19 mouse cellular contexts compared by ENCODE assay signal in genomic region chr8:26504319-26505035, GRCm38 (mm10).
A peak's percentile ranks its signal among the peaks of the same experiment; 100 is the strongest.
DNase-seq lines count a peak whose midpoint lies in the region; ATAC-seq and TF ChIP-seq lines count a peak whose summit lies in the region.
"Had no signal": no experiment of that assay in that cellular context is flagged by ENCODE, and none has a peak within 500 bp of the region (broad histone marks: within the 10 kb centered on the region; RNA-seq: fewer than 3 reads in every experiment).

No protein-coding gene starts in this region.

- no peak overlapping the region for H3K4me3 ChIP-seq in intestine, embryonic 15.5 days (replicated peaks)
- H3K4me3 ChIP-seq in intestine, embryonic 16.5 days (ENCODE audit: low read length) = no peak overlapping the region
- H3K4me3 ChIP-seq in limb, embryonic 14.5 days (replicated peaks; ENCODE audit: low read length) = no peak overlapping the region
- no peak overlapping the region for H3K4me3 ChIP-seq in stomach, embryonic 16.5 days (replicated peaks; ENCODE audit: low read length)
- H3K4me3 ChIP-seq: forebrain, embryonic 13.5 days; limb, embryonic 15.5 days; midbrain, embryonic 12.5 days had no signal

- no peak for ATAC-seq in intestine, embryonic 15.5 days
- no peak for ATAC-seq in intestine, embryonic 16.5 days
- no peak for ATAC-seq in limb, embryonic 14.5 days (ENCODE audit: low FRiP score, low read depth)
- peak; percentile 46; the same call in 1 of the 2 replicates for ATAC-seq in stomach, embryonic 16.5 days (ENCODE audit: insufficient read depth, low FRiP score)
- ATAC-seq in CD4-positive, CD25-positive, alpha-beta regulatory T cell, adult 4 months = no peak
- ATAC-seq: activated CD4-positive, CD25-positive, alpha-beta regulatory T cell, adult 4 months; forebrain, embryonic 13.5 days; liver, postnatal 0 days had no signal

- H3K4me1 ChIP-seq in intestine, embryonic 15.5 days (replicated peaks) = 0 out of 2 replicates have a peak, but pooled peaks cover 10% of the 10 kb centered on the region
- no peaks in the 10 kb centered on the region; the same call in 1 of the 2 replicates for H3K4me1 ChIP-seq in intestine, embryonic 16.5 days (ENCODE audit: control insufficient read depth, insufficient read depth, low read length)
- H3K4me1 ChIP-seq in limb, embryonic 14.5 days (ENCODE audit: control insufficient read depth, insufficient read depth, low read length) = peaks cover 15% of the 10 kb centered on the region
- H3K4me1 ChIP-seq in stomach, embryonic 16.5 days (ENCODE audit: control insufficient read depth, insufficient read depth, low read length) = peaks cover 8% of the 10 kb centered on the region; the same call in 1 of the 2 replicates
- H3K4me1 ChIP-seq: midbrain, embryonic 12.5 days had no signal

- no peak for TF ChIP-seq POLR2A in limb, embryonic 14.5 days (IDR thresholded peaks at IDR 0.05; ENCODE audit: borderline replicate concordance, extremely low read depth, insufficient read depth, insufficient read length)

- H3K9me3 ChIP-seq in intestine, embryonic 15.5 days = no peaks in the 10 kb centered on the region
- no peaks in the 10 kb centered on the region for H3K9me3 ChIP-seq in intestine, embryonic 16.5 days (ENCODE audit: control insufficient read depth, low read length)
- no peaks in the 10 kb centered on the region for H3K9me3 ChIP-seq in limb, embryonic 14.5 days (ENCODE audit: control insufficient read depth, low read length)
- H3K9me3 ChIP-seq in stomach, embryonic 16.5 days (replicated peaks; ENCODE audit: control insufficient read depth, low read length) = no peaks in the 10 kb centered on the region
- H3K9me3 ChIP-seq: forebrain, embryonic 13.5 days; limb, embryonic 15.5 days; midbrain, embryonic 12.5 days had no signal

- no peaks in the 10 kb centered on the region for H3K36me3 ChIP-seq in intestine, embryonic 15.5 days
- H3K36me3 ChIP-seq in intestine, embryonic 16.5 days (ENCODE audit: control insufficient read depth, insufficient read depth, low read length) = no peaks in the 10 kb centered on the region
- H3K36me3 ChIP-seq in limb, embryonic 14.5 days (ENCODE audit: control insufficient read depth, insufficient read depth, low read length) = no peaks in the 10 kb centered on the region
- H3K36me3 ChIP-seq in stomach, embryonic 16.5 days (ENCODE audit: control insufficient read depth, insufficient read depth, low read length) = no peaks in the 10 kb centered on the region
- H3K36me3 ChIP-seq: limb, embryonic 15.5 days; midbrain, embryonic 12.5 days had no signal

- H3K9ac ChIP-seq in intestine, embryonic 15.5 days = no peak overlapping the region
- H3K9ac ChIP-seq in intestine, embryonic 16.5 days (ENCODE audit: low read depth, low read length) = no peak overlapping the region
- H3K9ac ChIP-seq in limb, embryonic 14.5 days (ENCODE audit: low read depth, low read length, severe bottlenecking) = no peak overlapping the region
- no peak overlapping the region for H3K9ac ChIP-seq in stomach, embryonic 16.5 days (ENCODE audit: low read length)
- H3K9ac ChIP-seq: forebrain, embryonic 13.5 days; limb, embryonic 15.5 days; liver, postnatal 0 days; midbrain, embryonic 12.5 days had no signal

- 0 out of 2 replicates have a peak overlapping the region, but pooled peaks have one; percentile 11 for H3K4me2 ChIP-seq in intestine, embryonic 15.5 days (replicated peaks)
- H3K4me2 ChIP-seq in intestine, embryonic 16.5 days (ENCODE audit: low read depth, low read length) = no peak overlapping the region
- no peak overlapping the region for H3K4me2 ChIP-seq in limb, embryonic 14.5 days (replicated peaks; ENCODE audit: low read depth, low read length, severe bottlenecking)
- H3K4me2 ChIP-seq in stomach, embryonic 16.5 days (ENCODE audit: low read depth, low read length) = no peak overlapping the region
- H3K4me2 ChIP-seq: forebrain, embryonic 13.5 days; limb, embryonic 15.5 days; midbrain, embryonic 12.5 days had no signal

- H3K27me3 ChIP-seq in intestine, embryonic 15.5 days (replicated peaks) = no peaks in the 10 kb centered on the region
- H3K27me3 ChIP-seq in intestine, embryonic 16.5 days (replicated peaks; ENCODE audit: control insufficient read depth, insufficient read depth, low read length) = no peaks in the 10 kb centered on the region; the same call in 1 of the 2 replicates
- H3K27me3 ChIP-seq in limb, embryonic 14.5 days (ENCODE audit: control insufficient read depth, insufficient read depth, low read length) = peaks cover 7% of the 10 kb centered on the region; the same call in 1 of the 2 replicates
- peaks cover 17% of the 10 kb centered on the region; the same call in 1 of the 2 replicates for H3K27me3 ChIP-seq in stomach, embryonic 16.5 days (ENCODE audit: control insufficient read depth, insufficient read depth, low read length)
- H3K27me3 ChIP-seq: CH12.LX; forebrain, embryonic 13.5 days had no signal

- no peak overlapping the region for H3K27ac ChIP-seq in intestine, embryonic 15.5 days
- H3K27ac ChIP-seq in intestine, embryonic 16.5 days (ENCODE audit: low read length) = no peak overlapping the region
- no peak overlapping the region for H3K27ac ChIP-seq in limb, embryonic 14.5 days (replicated peaks; ENCODE audit: low read depth, low read length)
- H3K27ac ChIP-seq in stomach, embryonic 16.5 days (ENCODE audit: low read length) = no peak overlapping the region
- H3K27ac ChIP-seq: forebrain, embryonic 13.5 days; limb, embryonic 15.5 days; midbrain, embryonic 12.5 days had no signal

- intact Hi-C loops in left cerebral cortex, postnatal 4 days (cut with DNase I) = no loop called here

- peak; percentile 48 for DNase-seq in embryo, embryonic 10 days (ENCODE audit: low spot score)
- no peak for DNase-seq in embryo, embryonic 9.5 days (ENCODE audit: extremely low spot score)
- peak; percentile 53 for DNase-seq in limb, embryonic 14.5 days (ENCODE audit: low spot score)
- DNase-seq in left cerebral cortex, postnatal 4 days = no peak
- DNase-seq: adrenal gland, postnatal 36 days; cerebellum, adult 9-11 months; kidney, adult 11 months; liver, postnatal 0 days; right cerebral cortex, postnatal 4 days; thymus, postnatal 14 days had no signal

- WGBS in intestine, embryonic 15.5 days = 38% methylated on average over 16 of the region's 16 CpGs
- WGBS in intestine, embryonic 16.5 days = 32% methylated on average over 16 of the region's 16 CpGs
- 42% methylated on average over 16 of the region's 16 CpGs for WGBS in limb, embryonic 14.5 days
- 22% methylated on average over 16 of the region's 16 CpGs for WGBS in stomach, embryonic 16.5 days

Comparison
In these comparisons a context has a peak if more than half of its experiments do, and no peak if none do; other contexts are left out.
1. DNase-seq: peak in embryo, embryonic 10 days (single experiment) and limb, embryonic 14.5 days (single experiment); none in embryo, embryonic 9.5 days (single experiment) and left cerebral cortex, postnatal 4 days (single experiment).